Mouse (Mus musculus) liver, adult 2 months (tissue): ENCODE results near the gene Slc35b3.

Experiments used
- CTCF ChIP-seq: fragments of 200-500 bp; IDR thresholded peaks from 2 replicates; pipeline ENCODE4 v1.5.1; 2011; ENCODE audit warnings: low read depth, low read length, control low read depth
- POLR2A ChIP-seq: fragments of 200-500 bp; IDR thresholded peaks from 2 replicates; pipeline ENCODE4 v1.6.1; 2011; ENCODE audit warnings: low read length, control low read depth; ENCODE audit not compliant: insufficient read depth; ENCODE audit errors: extremely low read depth

DNA sequence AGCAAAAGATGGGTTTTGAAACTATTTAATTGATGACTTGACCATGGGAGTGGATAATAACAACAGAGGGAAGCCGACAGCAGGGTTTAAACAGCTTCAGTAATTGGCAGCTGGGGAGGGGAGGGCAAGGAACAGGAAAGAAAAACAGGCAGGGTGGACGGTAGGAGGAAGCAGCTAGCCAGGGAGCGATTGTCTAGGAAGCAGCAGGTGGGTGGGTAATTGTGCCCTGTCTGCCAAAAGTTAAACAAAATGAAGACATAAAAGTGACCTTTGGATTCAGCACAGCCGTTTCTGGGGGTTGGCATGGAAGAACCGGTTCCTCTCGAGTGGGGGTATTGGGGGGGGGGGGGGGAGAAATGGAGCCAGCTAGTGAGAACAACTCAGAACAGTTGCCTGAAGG is 11.9 kb upstream of the Slc35b3 start:
- no peak for TF ChIP-seq POLR2A
- TF ChIP-seq CTCF, result no peak
